Mouse (Mus musculus) liver, adult 2 months (tissue): ENCODE results near the gene Fgd3. TPM values are rescaled to one million over a fixed set of nuclear protein-coding genes. Genes with fewer than 3 reads are reported as not detected.

Experiments
- DNase-seq: peaks from one replicate; pipeline ENCODE4 v3.0.0-alpha.2; 2011; ENCODE audit warnings: low read depth, low spot score; ENCODE audit errors: extremely low read depth
- H3K27ac ChIP-seq: fragments of 200-500 bp; replicated peaks from 2 replicates; pipeline ENCODE4 v1.5.1; 2012; ENCODE audit warnings: low read depth, mild to moderate bottlenecking, control low read depth, inconsistent platforms, low read length; ENCODE audit not compliant: insufficient read depth
- H3K27me3 ChIP-seq: fragments of 200-500 bp; 2 replicates; pipeline ENCODE4 v1.6.1; 2012; ENCODE audit warnings: mild to moderate bottlenecking, moderate library complexity, low read length, inconsistent platforms; ENCODE audit not compliant: control insufficient read depth, insufficient read depth
- H3K36me3 ChIP-seq: fragments of 200-500 bp; 2 replicates; pipeline ENCODE4 v1.6.1; 2012; ENCODE audit warnings: low read length, inconsistent platforms; ENCODE audit not compliant: control insufficient read depth, insufficient read depth
- H3K4me1 ChIP-seq: fragments of 200-500 bp; 2 replicates; pipeline ENCODE4 v1.6.1; 2011; ENCODE audit warnings: low read length; ENCODE audit not compliant: control insufficient read depth, insufficient read depth
- H3K4me3 ChIP-seq: fragments of 200-500 bp; 2 replicates; pipeline ENCODE4 v1.5.1; 2011; ENCODE audit warnings: low read depth, mild to moderate bottlenecking, control low read depth, low read length, moderate library complexity; ENCODE audit not compliant: insufficient read depth
- H3K79me2 ChIP-seq: fragments of 200-500 bp; 2 replicates; pipeline ENCODE4 v1.6.1; 2012; ENCODE audit warnings: inconsistent platforms, mild to moderate bottlenecking, low read length, moderate library complexity; ENCODE audit not compliant: control insufficient read depth, insufficient read depth
- H3K9ac ChIP-seq: fragments of 200-500 bp; 2 replicates; pipeline ENCODE4 v1.6.1; 2012; ENCODE audit warnings: low read depth, mild to moderate bottlenecking, control low read depth, inconsistent platforms, low read length
- CTCF ChIP-seq: fragments of 200-500 bp; IDR thresholded peaks from 2 replicates; pipeline ENCODE4 v1.5.1; 2011; ENCODE audit warnings: low read depth, low read length, control low read depth
- POLR2A ChIP-seq: fragments of 200-500 bp; IDR thresholded peaks from 2 replicates; pipeline ENCODE4 v1.6.1; 2011; ENCODE audit warnings: low read length, control low read depth; ENCODE audit not compliant: insufficient read depth; ENCODE audit errors: extremely low read depth
- WGBS: fragments of 180-500 bp; shearing (Covaris S2); methylation state at CpG from one replicate; pipeline ENCODE4 v1.1.7; 2018; 5-methylcytosine and 5-hydroxymethylcytosine counted together
- polyA plus RNA-seq: library from polyadenylated mRNA; depleted of rRNA; stranded (reverse); fragments of >200 nt; gene quantifications from 2 replicates; pipeline ENCODE4 v1.2.3, GENCODE M21; 2012
- total RNA-seq: library from RNA; depleted of rRNA; stranded (reverse); fragments of >200 nt; gene quantifications from 2 replicates; pipeline ENCODE4 v1.2.3, GENCODE M21; 2014

Fgd3 gene
- total and polyA plus RNA-seq, 2 experiments, result 0.51 to 0.65 TPM

DNA sequence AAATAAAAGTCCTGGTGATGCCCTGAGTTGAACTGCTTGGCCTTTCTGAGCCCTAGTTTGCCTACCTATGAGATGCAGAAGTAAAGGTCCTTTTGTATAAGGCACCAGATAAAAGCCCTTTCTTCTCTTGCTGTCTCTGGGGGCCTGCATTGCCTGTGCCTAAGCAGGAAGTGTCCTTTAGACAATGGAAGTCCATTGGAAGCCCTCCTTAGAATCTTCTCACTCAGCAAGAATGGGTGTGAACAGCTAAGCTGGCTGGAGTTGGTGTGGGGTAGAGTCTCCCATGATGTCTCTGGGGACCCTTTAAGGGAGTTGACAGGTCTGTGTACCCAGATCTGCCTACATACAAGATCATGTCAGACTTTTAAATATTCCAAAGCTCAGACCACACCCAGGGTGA is 33.3 kb upstream of the Fgd3 start:
- TF ChIP-seq CTCF (no peak), POLR2A (no peak)
- H3K4me1 ChIP-seq, result peaks cover 1% of the 10 kb centered on the region
- DNase-seq, result no peak
- no peaks in the 10 kb centered on the region for H3K36me3 ChIP-seq
- no peak overlapping the region for H3K27ac ChIP-seq
- H3K79me2 ChIP-seq, result peaks cover 63% of the 10 kb centered on the region; the same call in 1 of the 2 replicates
- no peak overlapping the region for H3K4me3 ChIP-seq
- H3K27me3 ChIP-seq, result no peaks in the 10 kb centered on the region
- no peak overlapping the region for H3K9ac ChIP-seq

DNA sequence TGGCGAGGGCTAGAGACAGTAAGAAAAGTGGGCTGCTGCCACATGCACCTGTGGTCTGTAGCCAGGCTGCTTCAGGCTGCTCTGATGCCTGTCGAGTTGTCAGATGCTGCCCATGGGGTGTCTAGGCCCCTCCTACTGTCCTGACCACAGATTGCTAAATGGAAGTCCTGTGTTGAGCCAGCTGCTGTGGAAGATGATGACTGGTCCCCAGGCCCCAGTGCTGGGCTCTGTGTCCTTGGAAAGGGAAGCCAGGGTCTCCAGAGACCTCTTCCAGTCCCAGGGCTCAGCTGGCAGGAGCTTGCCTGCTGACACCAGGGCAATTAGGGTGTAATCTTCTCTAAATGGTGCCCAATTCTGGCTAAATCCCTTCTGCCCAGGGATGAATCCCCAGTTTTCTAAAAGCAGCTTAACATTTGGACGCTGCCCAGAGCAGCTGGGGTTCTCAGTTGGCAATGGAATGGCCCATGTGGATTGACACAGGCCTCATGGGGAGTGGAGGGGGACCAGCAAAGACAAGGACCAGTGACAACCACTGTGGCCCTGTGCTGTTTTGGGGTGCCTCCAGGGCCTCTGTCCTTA is 32.6 kb upstream of the Fgd3 start:
- no peak overlapping the region for H3K9ac ChIP-seq
- peaks cover 1% of the 10 kb centered on the region for H3K4me1 ChIP-seq
- DNase-seq, result no peak

DNA sequence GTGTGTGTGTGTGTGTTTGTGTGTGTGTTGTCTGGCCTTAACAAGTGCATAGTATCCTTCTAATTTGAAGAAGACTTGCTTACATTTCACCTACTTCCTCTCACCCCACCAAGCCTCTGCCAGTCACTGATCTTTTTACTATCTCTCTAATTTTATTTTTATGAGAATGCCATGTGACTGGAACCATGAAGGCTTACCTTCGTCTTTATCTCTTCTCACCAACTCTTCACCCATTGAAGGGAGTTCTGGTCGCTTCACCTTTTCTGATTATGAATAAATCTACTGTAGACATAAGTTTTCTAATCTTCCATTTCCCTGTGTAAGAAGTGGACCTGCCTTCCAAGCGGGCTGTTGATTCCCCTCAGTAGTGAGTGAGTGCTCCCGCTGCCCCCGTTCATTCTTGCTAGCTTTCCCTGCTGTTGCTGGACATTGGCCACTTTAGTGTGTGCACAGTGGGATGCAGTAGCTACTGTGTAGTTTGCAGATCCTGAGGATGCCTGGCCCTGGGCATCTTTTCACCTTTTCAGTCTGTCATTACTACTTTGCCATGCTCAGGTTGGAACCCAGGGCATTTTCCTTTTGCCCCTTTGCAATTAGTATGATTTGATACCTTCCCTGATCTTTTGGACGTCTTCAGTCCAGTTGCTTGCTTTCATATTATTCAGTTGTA is 29.9 kb upstream of the Fgd3 start:
- no peaks in the 10 kb centered on the region for H3K27me3 ChIP-seq
- H3K27ac ChIP-seq, result no peak overlapping the region
- no peak for DNase-seq
- WGBS, result 87% methylated on average over 6 of the region's 6 CpGs
- no peak overlapping the region for H3K9ac ChIP-seq
- H3K4me3 ChIP-seq, result no peak overlapping the region
- no peaks in the 10 kb centered on the region for H3K36me3 ChIP-seq
- H3K79me2 ChIP-seq, result peaks cover 65% of the 10 kb centered on the region
- no peak for TF ChIP-seq CTCF
- no peak for TF ChIP-seq POLR2A
- H3K4me1 ChIP-seq, result peaks cover 1% of the 10 kb centered on the region; the same call in 1 of the 2 replicates

More for the DNA sequence above, 32.6 kb upstream of the Fgd3 start:
- Histone ChIP-seq H3K27me3 (no peaks in the 10 kb centered on the region), H3K79me2 (peaks cover 62% of the 10 kb centered on the region; the same call in 1 of the 2 replicates), H3K36me3 (no peaks in the 10 kb centered on the region), H3K27ac (no peak overlapping the region), H3K4me3 (no peak overlapping the region)
- TF ChIP-seq POLR2A (no peak), CTCF (no peak)
- WGBS, result 75% methylated on average over 3 of the region's 3 CpGs

DNA sequence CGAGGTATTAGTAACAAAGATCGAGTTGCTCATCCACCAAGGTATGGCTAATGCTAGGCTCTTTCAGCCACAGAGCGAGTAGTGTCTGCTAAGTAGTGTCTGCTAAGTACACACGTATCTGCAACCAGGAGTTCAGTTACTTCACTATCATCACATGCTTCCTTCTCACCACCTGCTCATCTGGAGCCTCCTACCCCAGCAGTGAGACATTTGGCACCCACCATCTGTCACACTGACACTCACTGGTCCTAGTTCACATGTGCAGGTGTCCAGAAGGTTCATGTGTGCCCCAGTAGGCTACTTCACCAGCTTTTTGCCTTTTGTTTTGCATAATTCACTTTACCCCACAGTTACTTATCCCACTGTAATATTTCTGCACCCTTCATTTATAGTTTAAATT is 29.2 kb upstream of the Fgd3 start:
- Histone ChIP-seq H3K27me3 (no peaks in the 10 kb centered on the region), H3K4me1 (peaks cover 2% of the 10 kb centered on the region; the same call in 1 of the 2 replicates), H3K4me3 (no peak overlapping the region), H3K9ac (no peak overlapping the region), H3K27ac (no peak overlapping the region), H3K36me3 (no peaks in the 10 kb centered on the region), H3K79me2 (peaks cover 69% of the 10 kb centered on the region)
- WGBS, result 92% methylated on average over 4 of the region's 4 CpGs
- TF ChIP-seq POLR2A (no peak), CTCF (no peak)
- DNase-seq, result no peak

DNA sequence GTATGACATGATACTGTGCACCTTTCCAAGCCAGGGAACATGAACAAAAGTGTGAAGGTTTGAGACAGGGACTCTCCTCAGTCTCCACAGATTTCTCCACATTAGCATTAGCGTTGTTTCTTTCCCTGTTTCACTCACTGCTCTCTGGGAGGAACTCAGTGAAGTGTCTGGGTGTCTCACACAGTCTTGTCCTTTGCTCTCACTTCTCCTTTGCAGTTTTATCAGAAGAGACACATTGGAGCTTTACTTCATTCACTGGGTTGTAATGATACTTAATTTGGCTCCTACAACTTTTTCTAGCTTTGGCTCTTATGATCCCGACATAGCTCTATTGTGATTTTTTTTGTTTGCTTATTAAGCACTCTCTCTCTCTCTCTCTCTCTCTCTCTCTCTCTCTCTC is 28.4 kb upstream of the Fgd3 start:
- no peak for TF ChIP-seq POLR2A
- no peak for TF ChIP-seq CTCF
- Histone ChIP-seq H3K36me3 (no peaks in the 10 kb centered on the region), H3K27me3 (no peaks in the 10 kb centered on the region), H3K9ac (no peak overlapping the region), H3K4me3 (no peak overlapping the region), H3K27ac (no peak overlapping the region), H3K4me1 (peaks cover 4% of the 10 kb centered on the region; the same call in 1 of the 2 replicates), H3K79me2 (peaks cover 66% of the 10 kb centered on the region)
- WGBS, result 57% methylated on average over 2 of the region's 2 CpGs
- no peak for DNase-seq

DNA sequence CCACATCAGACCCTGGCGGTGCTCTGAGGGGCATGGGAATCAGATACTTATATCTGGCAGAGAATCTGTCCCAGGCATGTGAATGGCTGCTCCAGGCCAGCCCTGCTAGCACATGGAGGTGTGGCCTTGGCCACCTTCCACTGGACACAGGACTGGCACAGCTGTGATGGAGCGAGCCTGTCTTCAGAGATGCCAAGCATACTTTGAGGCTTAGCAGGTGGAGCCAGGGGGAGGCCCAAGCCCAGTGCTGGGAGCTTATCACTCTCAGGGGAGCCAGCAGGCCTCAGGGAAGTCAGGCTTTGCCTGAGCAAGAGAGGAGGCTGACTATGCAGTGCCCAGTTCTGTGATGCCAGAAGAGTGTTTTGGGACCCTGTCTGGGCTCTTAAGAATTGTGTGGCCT is 25.4 kb upstream of the Fgd3 start:
- Histone ChIP-seq H3K4me3 (no peak overlapping the region), H3K9ac (no peak overlapping the region), H3K27ac (no peak overlapping the region), H3K4me1 (peaks cover 10% of the 10 kb centered on the region), H3K27me3 (no peaks in the 10 kb centered on the region), H3K79me2 (peaks cover 63% of the 10 kb centered on the region), H3K36me3 (no peaks in the 10 kb centered on the region)
- DNase-seq, result no peak
- no peak for TF ChIP-seq POLR2A
- TF ChIP-seq CTCF, result no peak
- WGBS, result 48% methylated on average over 2 of the region's 2 CpGs
